Mouse (Mus musculus) retina, postnatal 7 days (tissue): Measurements from ENCODE around the gene Tspan32.
A peak's percentile ranks its signal among the peaks of the same experiment; 100 is the strongest.

Source experiments
- DNase-seq: peaks from one replicate; pipeline ENCODE4 v3.0.0-alpha.2; 2012; ENCODE audit warnings: low read depth, low spot score

Tspan32 gene

GRCm38 (mm10) chr7:143033581-143033980, 28.7 kb downstream of the Tspan32 start:
- DNase-seq, result no peak

DNA sequence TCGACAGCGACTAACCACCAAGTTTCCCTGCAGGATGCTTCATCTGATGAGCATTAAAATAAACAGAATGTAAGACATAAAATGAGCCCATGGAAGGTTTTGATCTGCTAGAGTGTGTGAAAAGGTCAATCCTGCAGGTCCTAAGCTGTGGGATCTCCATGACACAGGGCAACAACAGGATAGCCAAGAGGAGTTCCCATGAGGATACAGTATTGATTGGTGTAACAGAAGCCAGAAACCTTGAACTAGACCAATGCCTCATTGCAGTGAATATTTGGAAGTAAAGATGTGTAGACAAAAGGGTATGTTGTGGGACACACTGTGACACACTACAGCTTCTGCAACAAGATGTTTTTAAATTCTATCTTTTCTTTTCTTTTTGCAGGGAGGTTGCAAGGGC, 29.3 kb downstream of the Tspan32 start:
- DNase-seq, result no peak

GRCm38 (mm10) chr7:143034519-143035450, 29.9 kb downstream of the Tspan32 start:
- DNase-seq, result no peak

DNA sequence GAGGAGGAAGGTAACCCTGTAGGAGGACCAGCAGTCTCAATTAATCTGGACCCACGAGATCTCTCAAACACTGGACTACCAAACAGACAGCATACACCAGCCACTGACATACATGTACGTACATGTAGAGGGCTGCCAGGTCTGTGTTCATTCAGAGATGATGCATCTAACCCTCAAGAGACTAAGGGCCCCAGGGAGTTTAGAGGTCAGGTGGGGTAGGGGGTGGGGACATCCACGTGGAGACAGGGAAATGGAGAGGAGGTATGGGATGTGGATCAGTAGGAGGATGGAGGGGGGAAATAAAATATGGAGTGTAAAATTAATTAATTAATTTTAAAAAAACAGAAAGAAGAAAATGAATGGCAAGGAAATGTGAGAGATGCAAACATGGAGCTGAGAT, 31.9 kb downstream of the Tspan32 start:
- DNase-seq, result no peak

GRCm38 (mm10) chr7:143037306-143037705, 32.5 kb downstream of the Tspan32 start:
- DNase-seq, result no peak

DNA sequence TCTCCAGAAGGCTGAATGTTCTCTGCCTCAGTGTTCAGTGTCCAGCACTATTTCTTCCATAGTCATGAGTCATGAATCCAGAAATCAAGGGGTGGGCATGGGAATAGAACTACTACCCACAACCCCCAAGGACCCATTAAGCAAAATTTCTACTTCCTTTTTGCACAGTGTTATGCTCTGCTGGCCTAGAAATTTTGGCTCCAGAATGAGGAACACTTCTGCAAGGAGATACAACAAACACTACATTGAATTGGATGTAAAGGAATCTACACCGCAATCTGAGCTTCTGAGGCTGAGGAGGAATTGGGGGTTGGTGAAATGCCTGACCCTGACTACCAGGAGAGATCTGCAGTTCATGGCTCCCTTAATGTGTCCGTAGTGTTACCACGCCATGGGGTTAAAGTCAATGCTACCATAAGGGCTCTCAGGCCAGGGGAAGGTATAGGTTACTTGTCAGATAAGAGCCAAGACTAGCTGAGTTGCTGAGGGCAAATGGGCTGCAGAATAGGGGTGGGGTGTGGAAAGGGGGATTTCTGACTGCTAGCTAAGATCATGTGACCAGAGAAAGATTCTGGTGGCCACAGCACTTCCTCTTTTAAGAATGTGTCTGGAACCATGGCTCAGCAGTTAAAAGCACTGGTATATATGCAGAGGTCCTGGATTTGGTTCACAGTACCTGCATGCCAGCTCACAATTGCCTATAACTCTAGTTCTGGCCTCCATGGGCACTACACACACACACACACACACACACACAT, 33.5 kb downstream of the Tspan32 start:
- DNase-seq, result no peak

DNA sequence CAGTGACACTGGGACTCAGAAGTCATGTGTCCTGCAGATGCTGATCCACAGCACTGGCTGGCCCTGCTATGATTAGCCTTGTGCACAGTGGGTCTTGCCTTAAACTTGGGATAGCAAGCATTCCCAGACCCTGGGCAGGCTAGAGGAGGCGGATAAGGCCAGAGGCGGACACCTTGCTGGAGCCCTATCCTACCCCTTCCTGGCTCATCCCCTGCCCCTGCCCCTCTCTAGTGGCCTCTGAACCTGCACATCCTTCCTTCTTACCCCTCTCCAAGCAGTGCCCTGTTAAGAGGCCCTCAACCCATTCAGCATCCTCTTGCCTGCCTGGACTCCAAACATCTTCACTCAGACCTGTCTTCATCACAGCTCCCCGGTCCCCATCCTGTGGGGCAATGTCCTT, 35.7 kb downstream of the Tspan32 start:
- DNase-seq, result no peak

- DNase-seq, result no peak
These were observed 36.4 kb downstream of the Tspan32 start for GRCm38 (mm10) chr7:143041138-143041822.

DNA sequence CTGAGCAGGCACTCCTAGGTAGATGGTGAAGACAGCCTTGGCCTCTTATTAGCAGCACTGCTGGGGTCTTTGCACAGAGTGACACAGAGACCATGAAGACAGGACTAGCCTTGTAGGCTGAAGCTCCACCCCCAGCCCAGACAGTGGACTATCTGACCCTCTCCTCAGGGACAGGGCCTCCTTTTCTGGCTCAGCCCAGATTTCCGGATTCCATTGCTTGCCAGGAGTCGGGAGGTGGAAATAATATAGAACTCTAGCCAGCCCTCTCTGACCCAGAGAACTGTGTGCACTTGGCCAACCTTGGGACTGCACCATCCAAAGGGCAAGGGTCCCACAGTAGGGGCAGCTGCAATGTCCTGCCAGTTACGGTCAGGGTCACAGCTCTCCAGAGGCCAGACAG, 37.2 kb downstream of the Tspan32 start:
- no peak for DNase-seq

DNA sequence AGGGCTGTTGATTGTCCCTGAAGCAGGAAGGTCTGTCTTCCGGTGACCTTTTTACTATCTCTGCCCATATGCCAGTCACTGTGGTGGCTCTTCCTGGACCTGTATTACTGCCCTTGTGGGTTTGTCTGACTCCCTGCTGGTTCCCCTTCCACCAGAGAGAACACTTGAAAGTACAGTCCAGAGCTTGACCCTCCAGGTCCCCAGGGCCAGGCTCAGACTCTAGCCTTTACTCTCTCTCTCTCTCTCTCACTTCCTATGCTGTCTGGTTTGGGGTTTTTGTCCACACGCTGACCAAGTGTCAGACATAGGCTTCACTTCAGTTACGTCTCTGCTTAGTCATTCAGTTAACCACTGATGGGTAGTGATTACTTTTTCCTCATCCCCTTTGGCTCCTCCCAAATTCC, 38.1 kb downstream of the Tspan32 start:
- DNase-seq, result no peak

DNA sequence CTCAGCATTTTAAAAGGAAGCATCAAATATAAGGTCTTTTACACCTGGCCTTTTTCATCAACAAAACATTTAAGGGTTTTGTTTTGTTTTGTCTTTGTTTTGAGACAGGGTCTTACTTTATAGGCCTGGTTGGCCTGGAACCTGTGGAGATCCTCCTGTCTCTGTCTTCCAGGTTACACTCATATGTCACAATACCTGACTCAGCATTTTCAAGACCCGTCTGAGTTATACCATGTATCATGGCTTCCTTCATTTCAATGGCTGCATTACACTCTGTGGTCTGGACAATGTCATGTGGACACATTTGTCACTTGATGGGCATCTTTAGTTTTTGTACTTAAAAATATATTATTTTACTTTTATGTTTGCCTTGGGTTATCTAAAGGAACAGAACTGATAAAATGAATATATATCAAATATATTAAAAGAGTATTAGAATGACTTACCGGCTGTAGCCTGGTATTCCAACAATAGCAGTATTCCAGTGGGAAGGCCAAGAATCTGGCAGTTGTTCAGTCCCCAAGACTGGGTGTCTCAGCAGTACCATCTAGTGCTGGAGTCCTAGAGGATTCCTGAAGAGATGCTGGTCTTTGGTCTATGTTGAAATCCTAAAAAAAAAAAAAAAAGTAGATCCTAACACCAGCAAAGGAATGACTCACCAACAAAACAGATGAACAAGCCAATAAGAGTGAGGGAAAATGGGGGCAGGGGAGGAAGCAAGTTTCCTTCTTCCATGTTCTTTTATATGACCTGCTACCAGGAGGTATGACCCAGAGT, 39.4 kb downstream of the Tspan32 start:
- DNase-seq, result no peak

- DNase-seq, result no peak
These were observed 40.0 kb downstream of the Tspan32 start for GRCm38 (mm10) chr7:143044826-143045206.

DNA sequence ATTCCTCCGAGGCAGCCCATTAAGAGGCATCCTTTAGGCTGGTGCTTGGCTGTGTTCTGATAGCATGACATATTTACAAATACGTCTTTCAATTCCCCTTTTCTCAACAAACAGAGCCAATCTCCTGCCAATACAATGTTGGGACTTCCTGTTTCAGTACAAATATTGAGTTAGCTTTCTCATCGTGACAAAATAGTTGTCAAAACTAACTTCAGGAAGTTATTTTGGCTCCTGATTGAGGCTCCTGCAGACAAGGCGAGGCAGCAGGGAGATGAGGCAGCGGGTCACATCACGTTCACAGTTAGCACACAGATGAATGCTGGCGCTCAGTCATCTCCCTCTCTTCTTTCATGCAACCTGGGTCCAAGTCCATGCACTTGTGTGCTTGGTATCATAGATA, 41.5 kb downstream of the Tspan32 start:
- no peak for DNase-seq

DNA sequence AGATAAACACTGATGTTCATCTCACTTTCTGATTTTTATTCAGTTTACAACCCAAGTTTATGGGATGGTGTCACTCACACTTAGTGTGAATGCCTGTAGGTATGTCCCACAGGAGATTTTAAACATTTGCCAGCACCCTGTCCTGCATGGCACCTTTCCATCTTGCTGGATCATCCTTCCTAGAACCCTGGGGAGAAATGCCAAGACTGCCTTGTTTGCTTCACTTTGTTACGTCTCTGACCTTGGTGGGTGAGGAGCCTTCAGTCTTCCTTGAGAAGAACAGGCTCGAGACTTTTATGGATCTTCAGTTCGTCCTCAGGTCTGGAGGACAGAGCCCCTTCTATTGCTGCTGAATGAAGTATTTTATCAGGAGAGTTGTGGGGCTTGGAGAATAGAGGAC, 44.5 kb downstream of the Tspan32 start:
- DNase-seq, result no peak

GRCm38 (mm10) chr7:143049841-143050816, 45.3 kb downstream of the Tspan32 start:
- DNase-seq, result no peak

DNA sequence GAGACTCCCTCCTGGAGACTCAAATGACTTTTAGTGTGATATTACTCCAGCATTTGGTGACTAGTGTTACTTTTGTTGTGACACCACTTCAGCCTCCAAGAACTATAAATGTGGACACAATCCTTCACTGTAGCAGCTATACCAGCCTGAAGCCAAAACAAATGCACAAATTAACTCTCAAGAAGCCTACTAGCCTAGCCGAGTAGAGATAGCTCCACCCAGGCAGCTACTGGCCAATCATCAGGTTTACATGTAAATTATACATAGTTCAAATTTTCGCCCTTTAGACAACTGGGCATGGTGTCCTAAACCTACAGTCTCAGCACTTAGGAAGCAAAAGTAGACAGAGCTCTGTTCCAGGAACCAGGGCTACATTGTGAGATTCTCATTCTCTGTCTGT, 46.5 kb downstream of the Tspan32 start:
- DNase-seq, result no peak

DNA sequence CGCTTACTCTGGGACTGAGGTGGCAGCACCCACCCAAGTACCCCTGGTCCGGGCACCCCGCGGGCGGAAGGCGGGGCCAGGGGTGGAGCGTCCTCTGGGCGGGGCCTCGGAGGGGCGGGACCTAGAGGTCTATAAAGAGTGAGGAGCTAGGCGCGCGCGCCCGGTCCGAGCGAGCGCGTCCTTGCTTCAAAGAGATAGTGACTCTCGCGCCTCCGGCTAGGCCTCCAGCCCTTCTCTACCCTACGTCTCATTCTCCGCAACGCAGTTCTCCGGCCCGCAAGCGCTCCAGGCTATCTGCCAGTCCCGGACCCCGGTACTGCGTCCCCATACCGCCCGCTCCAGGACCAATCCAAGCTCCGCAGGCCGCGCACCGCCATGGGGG, 47.8 kb downstream of the Tspan32 start, which contains the start of gene Cd81:
Gene Cd81 (plus strand): TSS at position 114 of the 382 bp plus-strand sequence.
- peak; percentile 62 for DNase-seq

DNA sequence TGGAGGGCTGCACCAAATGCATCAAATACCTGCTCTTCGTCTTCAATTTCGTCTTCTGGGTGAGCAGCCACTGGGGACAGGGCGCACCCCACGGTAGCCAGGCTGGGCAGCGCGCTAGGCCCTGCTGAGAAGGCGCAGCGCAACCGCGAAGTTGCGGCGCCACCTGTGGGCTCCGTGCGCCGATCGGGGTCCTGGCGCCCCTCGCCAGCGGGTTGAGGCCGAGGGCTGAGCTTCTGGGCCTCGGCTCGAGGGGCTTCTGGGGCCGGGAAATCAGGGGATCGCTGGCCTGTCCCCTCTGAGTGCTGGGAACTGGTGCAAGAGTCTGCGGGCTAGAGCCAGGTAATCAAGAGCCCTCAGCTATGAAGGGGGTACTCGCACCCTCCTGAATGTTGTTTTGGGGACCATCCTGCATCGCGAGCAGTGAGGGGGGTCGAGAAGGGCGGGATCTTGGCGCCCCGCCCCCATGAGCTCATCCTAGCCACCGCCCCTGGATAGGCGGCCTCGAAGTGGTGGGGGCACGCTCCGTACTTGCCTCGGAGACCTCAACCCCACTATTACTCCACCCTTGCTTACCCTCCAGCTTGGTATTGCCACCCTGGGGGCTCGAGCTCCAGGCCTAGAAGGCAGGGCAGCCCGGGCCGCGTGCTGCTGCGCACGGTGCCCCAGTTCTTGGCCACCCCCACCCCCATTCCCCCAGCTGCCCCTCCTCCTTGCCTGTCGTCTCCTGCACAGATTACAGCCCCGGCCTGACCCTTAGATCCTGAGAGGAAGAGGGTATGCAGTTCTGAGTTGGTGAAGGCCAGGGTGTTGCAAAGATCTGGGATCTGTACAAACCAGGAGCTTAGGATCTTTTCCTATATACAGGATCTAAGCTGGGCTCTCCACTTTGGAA, 48.4 kb downstream of the Tspan32 start:
- DNase-seq, result peak; percentile 23

- no peak for DNase-seq
These were observed 49.2 kb downstream of the Tspan32 start for GRCm38 (mm10) chr7:143053961-143054611.
